Mouse (Mus musculus) C2C12 (cell line): Measurements from ENCODE around the gene Ak1. TPM values are rescaled to one million over a fixed set of nuclear protein-coding genes. Genes with fewer than 3 reads are reported as not detected.

Experiments used
- H3K27me3 ChIP-seq: one replicate; pipeline ENCODE4 v1.6.1; 2011; ENCODE audit not compliant: control insufficient read depth, insufficient read depth, insufficient read length
- H3K36me3 ChIP-seq: one replicate; pipeline ENCODE4 v1.6.1; 2011; ENCODE audit not compliant: control insufficient read depth, insufficient read depth
- H3K4me3 ChIP-seq: one replicate; pipeline ENCODE4 v1.5.1; 2011; ENCODE audit warnings: mild to moderate bottlenecking, control low read depth; ENCODE audit not compliant: poor library complexity, insufficient read depth, severe bottlenecking
- H3K79me2 ChIP-seq: one replicate; pipeline ENCODE4 v1.6.1; 2011; ENCODE audit not compliant: control insufficient read depth, insufficient read depth
- H3K79me3 ChIP-seq: one replicate; pipeline ENCODE4 v1.6.1; 2011; ENCODE audit warnings: low read depth, control low read depth
- H3ac ChIP-seq: one replicate; pipeline ENCODE3; 2011; ENCODE audit warnings: low read depth; ENCODE audit not compliant: control insufficient read depth, insufficient read length
- CEBPB ChIP-seq: IDR thresholded peaks from one replicate; pipeline ENCODE4 v1.6.1; 2011; ENCODE audit warnings: low read depth, mild to moderate bottlenecking, control low read depth, moderate library complexity
- CTCF ChIP-seq: IDR thresholded peaks from one replicate; pipeline ENCODE4 v1.5.1; 2011; ENCODE audit not compliant: control insufficient read depth, insufficient read depth, insufficient read length
- FOSL1 ChIP-seq: IDR thresholded peaks from one replicate; pipeline ENCODE4 v1.8.0; 2011; ENCODE audit warnings: mild to moderate bottlenecking, low read length; ENCODE audit not compliant: poor library complexity, insufficient read depth, severe bottlenecking
- MAX ChIP-seq: IDR thresholded peaks from one replicate; pipeline ENCODE4 v1.6.1; 2011; ENCODE audit warnings: mild to moderate bottlenecking, control low read depth
- MYOD1 ChIP-seq: IDR thresholded peaks from one replicate; pipeline ENCODE4 v1.6.1; 2011; ENCODE audit warnings: low read depth; ENCODE audit not compliant: control insufficient read depth, insufficient read length
- MYOG ChIP-seq: IDR thresholded peaks from one replicate; pipeline ENCODE4 v1.6.1; 2011; ENCODE audit not compliant: control insufficient read depth, insufficient read length; ENCODE audit errors: extremely low read depth
- USF1 ChIP-seq: IDR thresholded peaks from one replicate; pipeline ENCODE4 v1.6.1; 2011; ENCODE audit warnings: low read depth, mild to moderate bottlenecking, control low read depth, moderate library complexity
- polyA plus RNA-seq: library from polyadenylated mRNA; unstranded; fragments of >200 nt; fragmentation: generic; extraction: Trizol; gene quantifications from one replicate; pipeline ENCODE4 v1.2.1, GENCODE M21; 2012; ENCODE audit warnings: missing spikeins

Ak1 gene
- polyA plus RNA-seq, 1 experiment: 184 TPM

- Histone ChIP-seq H3K79me3 (no peaks in the 10 kb centered on the region), H3K36me3 (no peaks in the 10 kb centered on the region), H3K79me2 (no peaks in the 10 kb centered on the region), H3K27me3 (no peaks in the 10 kb centered on the region), H3K4me3 (no peak overlapping the region), H3ac (no peak overlapping the region)
- TF ChIP-seq FOSL1: no peak
- no peak for TF ChIP-seq USF1
- TF ChIP-seq CTCF: no peak
- TF ChIP-seq MYOG: no peak
- TF ChIP-seq MAX: no peak
- TF ChIP-seq MYOD1: no peak
- TF ChIP-seq CEBPB: no peak
Measured at GRCm38 (mm10) chr2:32669876-32670275, 48.3 kb downstream of the Ak1 start.

DNA sequence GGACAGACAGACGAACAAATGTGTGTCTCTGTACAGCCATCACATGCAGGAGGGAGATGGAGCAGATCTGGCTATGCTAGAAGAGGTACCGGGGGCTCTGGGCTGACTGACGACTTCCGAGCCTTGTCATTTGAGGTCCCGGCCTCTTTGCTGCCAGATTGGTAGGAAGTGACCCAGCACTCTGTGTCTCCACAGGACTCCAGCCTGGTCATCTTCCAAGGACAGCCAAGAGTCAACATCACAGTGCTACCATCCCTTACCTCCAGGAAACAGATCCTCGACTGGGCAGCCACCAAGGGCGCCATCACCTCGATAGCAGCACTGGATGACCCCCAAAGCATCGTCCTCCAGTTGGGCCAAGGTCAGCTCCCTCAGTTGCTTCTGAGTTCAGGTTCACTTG lies 49.6 kb downstream of the Ak1 start:
- TF ChIP-seq FOSL1 (no peak), MYOG (no peak), USF1 (no peak), MYOD1 (no peak), CTCF (no peak), MAX (no peak)
- H3K4me3 ChIP-seq: no peak overlapping the region
- no peaks in the 10 kb centered on the region for H3K36me3 ChIP-seq
- H3K27me3 ChIP-seq: no peaks in the 10 kb centered on the region
- H3K79me2 ChIP-seq: no peaks in the 10 kb centered on the region
- H3ac ChIP-seq: no peak overlapping the region
- H3K79me3 ChIP-seq: no peaks in the 10 kb centered on the region

GRCm38 (mm10) chr2:32671907-32672595 lies 50.5 kb downstream of the Ak1 start:
- H3K79me2 ChIP-seq: no peaks in the 10 kb centered on the region
- no peaks in the 10 kb centered on the region for H3K36me3 ChIP-seq
- TF ChIP-seq MAX: peak; percentile 40
- peak; percentile 50 for TF ChIP-seq FOSL1
- no peak for TF ChIP-seq MYOG
- H3ac ChIP-seq: no peak overlapping the region
- H3K27me3 ChIP-seq: no peaks in the 10 kb centered on the region
- H3K79me3 ChIP-seq: no peaks in the 10 kb centered on the region
- H3K4me3 ChIP-seq: no peak overlapping the region

- H3K27me3 ChIP-seq: no peaks in the 10 kb centered on the region
- no peaks in the 10 kb centered on the region for H3K79me3 ChIP-seq
- no peaks in the 10 kb centered on the region for H3K79me2 ChIP-seq
- H3K4me3 ChIP-seq: no peak overlapping the region
- H3ac ChIP-seq: no peak overlapping the region
- TF ChIP-seq CTCF (no peak), FOSL1 (no peak), CEBPB (no peak), MYOD1 (no peak), MYOG (no peak), MAX (no peak), USF1 (no peak)
- no peaks in the 10 kb centered on the region for H3K36me3 ChIP-seq
Measured at GRCm38 (mm10) chr2:32673176-32673917, 51.8 kb downstream of the Ak1 start.

DNA sequence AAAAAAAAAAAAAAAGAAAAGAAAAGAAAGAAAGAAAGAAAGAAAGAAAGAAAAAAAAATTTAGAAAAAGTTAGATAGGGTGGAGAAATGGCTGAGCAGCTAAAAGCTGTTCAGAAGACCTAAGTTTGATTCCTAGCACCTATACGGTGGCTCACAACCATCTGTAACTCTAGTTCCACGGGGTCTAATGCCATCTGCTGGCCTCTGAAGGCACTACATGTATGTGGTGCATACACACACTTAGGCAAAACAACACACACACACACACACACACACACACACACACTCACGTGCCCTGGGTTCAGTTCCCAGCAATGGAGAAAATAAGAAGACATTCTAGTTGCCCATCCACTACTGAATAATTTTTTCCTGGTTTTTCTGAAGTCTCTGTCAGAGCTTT lies 55.3 kb downstream of the Ak1 start:
- no peaks in the 10 kb centered on the region for H3K79me2 ChIP-seq
- H3K36me3 ChIP-seq: peaks cover 5% of the 10 kb centered on the region
- H3K27me3 ChIP-seq: no peaks in the 10 kb centered on the region
- no peak overlapping the region for H3K4me3 ChIP-seq
- H3K79me3 ChIP-seq: no peaks in the 10 kb centered on the region
- no peak for TF ChIP-seq CTCF
- no peak for TF ChIP-seq FOSL1
- TF ChIP-seq USF1: no peak
- no peak for TF ChIP-seq MYOG
- TF ChIP-seq MYOD1: no peak
- TF ChIP-seq MAX: no peak
- no peak overlapping the region for H3ac ChIP-seq

- no peaks in the 10 kb centered on the region for H3K27me3 ChIP-seq
- H3ac ChIP-seq: no peak overlapping the region
- no peaks in the 10 kb centered on the region for H3K79me2 ChIP-seq
- H3K4me3 ChIP-seq: no peak overlapping the region
- H3K79me3 ChIP-seq: no peaks in the 10 kb centered on the region
- peaks cover 11% of the 10 kb centered on the region for H3K36me3 ChIP-seq
- TF ChIP-seq CEBPB (no peak), FOSL1 (no peak), MAX (no peak), CTCF (no peak), MYOD1 (no peak), USF1 (no peak), MYOG (no peak)
Measured at GRCm38 (mm10) chr2:32677683-32678082, 56.1 kb downstream of the Ak1 start.
